Mouse (Mus musculus): ENCODE results near the gene Sgcb. TPM values are rescaled to one million over a fixed set of nuclear protein-coding genes. Genes with fewer than 3 reads are reported as not detected.
A peak's percentile ranks its signal among the peaks of the same experiment; 100 is the strongest.

Gene Sgcb
- polyA plus RNA-seq, 1 experiment = 21.7 TPM

DNA sequence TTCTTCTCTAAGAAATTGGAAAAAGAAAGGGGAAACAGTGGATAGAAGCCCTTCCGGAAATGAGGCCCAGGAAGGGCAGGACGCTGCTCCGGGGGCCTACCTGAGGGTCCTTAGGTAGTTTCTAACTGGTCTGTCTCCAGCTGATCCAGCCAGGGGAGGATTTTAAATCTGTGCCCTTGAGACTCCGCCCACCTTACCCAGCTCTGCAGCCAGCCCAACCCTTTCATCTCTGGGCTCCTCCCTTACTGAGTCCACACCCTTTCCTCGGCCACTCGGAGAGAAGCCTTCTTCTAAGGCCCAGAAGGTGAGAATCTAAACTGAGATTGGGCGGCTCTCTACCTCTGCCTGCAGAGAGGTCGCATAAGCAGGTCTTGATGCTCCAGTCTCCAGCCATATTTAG, 15.3 kb downstream of the Sgcb start, which contains the start of gene Lrrc66:
Gene Lrrc66 (minus strand): TSS at position 236 of the 400 bp plus-strand sequence.
- Histone ChIP-seq H3K27me3 (ENCODE audit: control insufficient read depth, insufficient read depth, low read length) (no peaks in the 10 kb centered on the region), H3K27ac (ENCODE audit: control insufficient read depth, insufficient read depth, low read depth, low read length) (no peak within 1 kb of the TSS), H3K36me3 (ENCODE audit: control insufficient read depth, insufficient read depth, low read length) (no peaks in the 10 kb centered on the region; the same call in 1 of the 2 replicates), H3K4me1 (ENCODE audit: control insufficient read depth, insufficient read depth, low read length) (peaks cover 6% of the 10 kb centered on the region), H3K4me3 (ENCODE audit: control insufficient read depth, low read depth, low read length) (no peak within 1 kb of the TSS)
- no peak for TF ChIP-seq CTCF (IDR thresholded peaks at IDR 0.05; ENCODE audit: control insufficient read depth, insufficient read depth, insufficient replicate concordance, low read depth, low read length)
- TF ChIP-seq POLR2A (IDR thresholded peaks at IDR 0.05; ENCODE audit: control insufficient read depth, low read depth, low read length) = no peak

DNA sequence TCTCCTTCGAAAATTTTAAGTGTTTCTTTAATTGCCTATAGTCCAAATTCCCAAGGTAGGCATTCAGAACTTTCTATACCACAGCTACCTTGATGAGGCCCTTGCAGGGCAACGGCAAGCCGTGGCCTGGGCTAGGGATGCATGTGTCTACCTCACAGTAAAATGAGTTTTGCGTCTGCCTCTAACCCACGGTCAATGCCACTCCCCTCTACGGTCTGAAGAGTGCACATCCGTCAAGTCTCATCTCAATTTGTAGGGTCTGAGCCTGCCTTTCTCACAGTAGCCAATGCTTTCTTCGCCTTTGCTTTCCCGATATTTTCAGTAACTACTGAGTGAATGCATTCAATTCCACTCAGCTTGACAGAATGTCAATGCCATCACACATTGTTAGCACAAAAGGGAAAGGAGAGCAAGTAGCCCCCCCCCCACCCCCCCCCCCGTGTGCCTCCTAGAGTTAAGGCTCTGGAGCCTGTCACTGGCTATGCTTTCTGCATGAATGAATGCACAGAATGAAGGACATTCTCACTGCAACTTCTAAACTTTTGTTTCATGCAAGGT, 16.5 kb downstream of the Sgcb start:
- Histone ChIP-seq H3K27ac (ENCODE audit: control insufficient read depth, insufficient read depth, low read depth, low read length) (no peak overlapping the region), H3K27me3 (ENCODE audit: control insufficient read depth, insufficient read depth, low read length) (no peaks in the 10 kb centered on the region), H3K36me3 (ENCODE audit: control insufficient read depth, insufficient read depth, low read length) (no peaks in the 10 kb centered on the region; the same call in 1 of the 2 replicates), H3K4me3 (ENCODE audit: control insufficient read depth, low read depth, low read length) (no peak overlapping the region), H3K4me1 (ENCODE audit: control insufficient read depth, insufficient read depth, low read length) (peaks cover 6% of the 10 kb centered on the region)
- TF ChIP-seq CTCF (IDR thresholded peaks at IDR 0.05; ENCODE audit: control insufficient read depth, insufficient read depth, insufficient replicate concordance, low read depth, low read length) (no peak), POLR2A (IDR thresholded peaks at IDR 0.05; ENCODE audit: control insufficient read depth, low read depth, low read length) (no peak)

DNA sequence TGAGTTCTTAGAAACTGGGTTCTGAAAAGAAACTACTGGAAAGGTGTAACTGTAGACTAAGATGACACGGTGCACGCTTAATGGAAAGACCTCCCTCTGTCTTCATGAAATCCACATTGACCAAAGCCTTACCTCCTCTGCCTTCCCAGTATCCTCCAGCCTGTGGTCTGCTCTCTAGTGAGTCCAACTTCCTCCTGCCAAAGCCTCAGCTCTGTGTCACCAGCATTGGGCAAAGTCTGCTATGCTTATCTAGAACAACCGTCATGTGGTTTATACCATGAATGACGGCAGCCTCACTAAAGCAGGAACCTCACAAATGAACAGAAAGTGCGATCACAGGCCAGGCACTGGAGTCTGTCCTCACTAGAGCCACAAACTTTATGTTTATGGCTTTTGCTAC, 17.4 kb downstream of the Sgcb start:
- Histone ChIP-seq H3K4me3 (ENCODE audit: control insufficient read depth, low read depth, low read length) (no peak overlapping the region), H3K27me3 (ENCODE audit: control insufficient read depth, insufficient read depth, low read length) (no peaks in the 10 kb centered on the region), H3K4me1 (ENCODE audit: control insufficient read depth, insufficient read depth, low read length) (peaks cover 6% of the 10 kb centered on the region), H3K36me3 (ENCODE audit: control insufficient read depth, insufficient read depth, low read length) (no peaks in the 10 kb centered on the region), H3K27ac (ENCODE audit: control insufficient read depth, insufficient read depth, low read depth, low read length) (no peak overlapping the region)
- TF ChIP-seq CTCF (IDR thresholded peaks at IDR 0.05; ENCODE audit: control insufficient read depth, insufficient read depth, insufficient replicate concordance, low read depth, low read length) (no peak), POLR2A (IDR thresholded peaks at IDR 0.05; ENCODE audit: control insufficient read depth, low read depth, low read length) (no peak)

DNA sequence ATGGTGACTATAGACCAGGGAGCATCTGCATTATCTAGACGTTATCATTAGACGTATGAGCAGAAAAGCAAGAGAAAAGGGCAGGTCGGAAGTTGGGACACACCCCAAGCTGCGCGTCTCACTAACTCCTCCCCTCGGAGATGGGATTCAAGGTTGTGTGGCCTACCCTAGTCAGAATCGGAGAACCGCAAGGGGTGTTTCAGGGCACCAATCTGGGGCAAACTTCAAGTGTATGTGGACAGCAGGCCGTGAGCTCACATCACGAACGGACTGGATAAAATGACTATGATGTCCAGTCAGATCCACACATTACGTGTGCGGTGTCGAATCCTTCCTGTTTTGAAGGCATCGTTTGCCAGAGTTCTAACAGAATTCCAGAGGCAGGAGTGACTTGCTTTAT, 19.6 kb downstream of the Sgcb start:
- no peak overlapping the region for H3K27ac ChIP-seq (ENCODE audit: control insufficient read depth, insufficient read depth, low read depth, low read length)
- no peak for TF ChIP-seq POLR2A (IDR thresholded peaks at IDR 0.05; ENCODE audit: control insufficient read depth, low read depth, low read length)
- no peak for TF ChIP-seq CTCF (IDR thresholded peaks at IDR 0.05; ENCODE audit: control insufficient read depth, insufficient read depth, insufficient replicate concordance, low read depth, low read length)
- no peaks in the 10 kb centered on the region for H3K36me3 ChIP-seq (ENCODE audit: control insufficient read depth, insufficient read depth, low read length)
- H3K4me1 ChIP-seq (ENCODE audit: control insufficient read depth, insufficient read depth, low read length) = peaks cover 6% of the 10 kb centered on the region
- H3K27me3 ChIP-seq (ENCODE audit: control insufficient read depth, insufficient read depth, low read length) = no peaks in the 10 kb centered on the region
- peak overlapping the region; percentile 21 for H3K4me3 ChIP-seq (ENCODE audit: control insufficient read depth, low read depth, low read length)

DNA sequence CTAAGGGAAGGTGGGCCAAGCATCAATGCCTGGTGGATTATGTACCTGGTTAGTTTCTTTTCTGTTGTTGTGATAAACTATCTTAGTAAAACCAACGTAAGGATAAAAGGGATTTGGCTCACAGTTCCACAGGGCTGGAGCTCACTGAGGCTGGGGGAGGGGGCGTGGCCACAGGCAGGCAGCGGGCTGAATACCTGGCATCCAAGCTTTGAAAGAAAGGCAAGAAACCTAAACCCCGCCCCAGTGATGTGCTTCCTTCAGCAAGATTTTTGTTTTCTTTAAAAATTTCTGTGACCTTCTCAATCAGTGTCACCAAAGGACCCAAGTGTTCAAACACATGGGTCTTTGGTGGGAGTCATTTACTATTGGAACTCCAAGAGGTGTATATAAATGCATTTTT, 20.0 kb downstream of the Sgcb start:
- H3K27me3 ChIP-seq (ENCODE audit: control insufficient read depth, insufficient read depth, low read length) = no peaks in the 10 kb centered on the region
- no peak for TF ChIP-seq POLR2A (IDR thresholded peaks at IDR 0.05; ENCODE audit: control insufficient read depth, low read depth, low read length)
- no peak overlapping the region for H3K27ac ChIP-seq (ENCODE audit: control insufficient read depth, insufficient read depth, low read depth, low read length)
- no peaks in the 10 kb centered on the region for H3K36me3 ChIP-seq (ENCODE audit: control insufficient read depth, insufficient read depth, low read length)
- no peak overlapping the region for H3K4me3 ChIP-seq (ENCODE audit: control insufficient read depth, low read depth, low read length)
- H3K4me1 ChIP-seq (ENCODE audit: control insufficient read depth, insufficient read depth, low read length) = peaks cover 6% of the 10 kb centered on the region

DNA sequence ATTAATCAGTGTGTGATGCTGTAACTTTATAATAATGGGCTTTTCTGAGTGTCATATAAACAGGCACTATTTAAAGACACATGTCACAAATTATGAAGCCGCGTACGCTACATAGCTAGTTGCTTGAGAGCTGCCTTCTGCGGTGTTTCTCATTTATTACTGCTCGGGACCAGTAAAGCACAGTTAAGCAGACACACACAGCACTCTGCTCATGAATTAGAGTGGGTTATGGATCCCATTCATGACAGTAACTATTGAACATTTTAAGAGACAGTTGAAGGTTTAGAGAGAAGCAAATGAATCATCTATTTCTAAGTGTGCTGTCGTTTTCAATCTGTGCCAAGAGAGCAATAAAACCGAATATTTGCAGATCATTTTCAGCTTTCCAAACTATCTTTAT, 20.7 kb downstream of the Sgcb start:
- H3K36me3 ChIP-seq (ENCODE audit: control insufficient read depth, insufficient read depth, low read length) = no peaks in the 10 kb centered on the region
- no peak for TF ChIP-seq CTCF (IDR thresholded peaks at IDR 0.05; ENCODE audit: control insufficient read depth, insufficient read depth, insufficient replicate concordance, low read depth, low read length)
- no peak for TF ChIP-seq POLR2A (IDR thresholded peaks at IDR 0.05; ENCODE audit: control insufficient read depth, low read depth, low read length)
- no peak overlapping the region for H3K27ac ChIP-seq (ENCODE audit: control insufficient read depth, insufficient read depth, low read depth, low read length)
- peaks cover 6% of the 10 kb centered on the region for H3K4me1 ChIP-seq (ENCODE audit: control insufficient read depth, insufficient read depth, low read length)
- H3K4me3 ChIP-seq (ENCODE audit: control insufficient read depth, low read depth, low read length) = no peak overlapping the region
- no peaks in the 10 kb centered on the region for H3K27me3 ChIP-seq (ENCODE audit: control insufficient read depth, insufficient read depth, low read length)

DNA sequence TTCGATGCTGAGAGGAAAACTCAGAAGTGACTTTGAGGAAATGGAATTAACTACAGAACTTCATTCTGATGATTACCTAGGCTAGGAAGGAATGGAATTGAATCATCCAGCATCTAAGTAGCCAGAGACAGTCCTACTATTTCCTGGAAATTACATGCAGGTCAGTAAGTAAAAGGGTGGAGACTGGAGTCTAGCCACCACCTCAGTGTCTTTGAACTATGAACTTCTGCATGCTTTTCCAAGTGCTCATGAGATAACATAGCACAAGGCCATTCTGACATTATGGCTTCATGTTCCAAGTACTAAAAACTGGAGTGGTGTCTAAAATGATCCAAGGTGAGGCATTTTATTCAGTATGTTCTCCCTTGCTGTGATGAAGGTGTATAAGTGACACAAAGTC, 22.1 kb downstream of the Sgcb start:
- Histone ChIP-seq H3K27ac (ENCODE audit: control insufficient read depth, insufficient read depth, low read depth, low read length) (no peak overlapping the region), H3K36me3 (ENCODE audit: control insufficient read depth, insufficient read depth, low read length) (no peaks in the 10 kb centered on the region), H3K4me3 (ENCODE audit: control insufficient read depth, low read depth, low read length) (no peak overlapping the region), H3K4me1 (ENCODE audit: control insufficient read depth, insufficient read depth, low read length) (peaks cover 6% of the 10 kb centered on the region), H3K27me3 (ENCODE audit: control insufficient read depth, insufficient read depth, low read length) (no peaks in the 10 kb centered on the region)
- TF ChIP-seq CTCF (IDR thresholded peaks at IDR 0.05; ENCODE audit: control insufficient read depth, insufficient read depth, insufficient replicate concordance, low read depth, low read length) (no peak), POLR2A (IDR thresholded peaks at IDR 0.05; ENCODE audit: control insufficient read depth, low read depth, low read length) (no peak)

DNA sequence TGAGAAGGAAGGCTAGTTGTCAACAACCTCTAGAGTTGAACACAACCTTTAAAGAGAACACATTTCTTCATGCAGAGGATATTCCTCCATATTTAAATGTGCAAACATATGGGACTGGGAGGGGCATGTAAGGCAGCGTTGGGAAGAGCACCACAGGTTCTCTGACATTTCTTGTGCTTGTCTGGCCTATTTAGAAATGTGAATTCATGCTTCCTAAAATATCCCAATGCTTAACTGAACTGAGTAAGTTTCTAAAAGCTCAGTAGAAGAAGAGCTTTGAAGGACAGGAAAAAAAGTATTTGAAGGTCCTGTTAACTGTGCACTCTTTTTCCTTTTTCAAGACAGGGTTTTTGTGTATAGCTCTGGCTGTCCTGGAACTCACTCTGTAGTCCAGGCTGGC, 28.6 kb downstream of the Sgcb start:
- Histone ChIP-seq H3K36me3 (ENCODE audit: control insufficient read depth, insufficient read depth, low read length) (no peaks in the 10 kb centered on the region), H3K4me3 (ENCODE audit: control insufficient read depth, low read depth, low read length) (no peak overlapping the region), H3K4me1 (ENCODE audit: control insufficient read depth, insufficient read depth, low read length) (no peaks in the 10 kb centered on the region), H3K27ac (ENCODE audit: control insufficient read depth, insufficient read depth, low read depth, low read length) (no peak overlapping the region), H3K27me3 (ENCODE audit: control insufficient read depth, insufficient read depth, low read length) (no peaks in the 10 kb centered on the region)
- TF ChIP-seq POLR2A (IDR thresholded peaks at IDR 0.05; ENCODE audit: control insufficient read depth, low read depth, low read length) (no peak), CTCF (IDR thresholded peaks at IDR 0.05; ENCODE audit: control insufficient read depth, insufficient read depth, insufficient replicate concordance, low read depth, low read length) (no peak)
